Mouse (Mus musculus) lung, adult 2 months (tissue): ENCODE measurements around the gene Ring1.

ENCODE experiments used
- CTCF ChIP-seq: fragments of 200-500 bp; IDR thresholded peaks from 2 replicates; pipeline ENCODE4 v1.5.1; 2011; ENCODE audit warnings: mild to moderate bottlenecking, low read length, control low read depth; ENCODE audit not compliant: insufficient read depth
- POLR2A ChIP-seq: fragments of 200-500 bp; IDR thresholded peaks from 2 replicates; pipeline ENCODE4 v1.6.1; 2011; ENCODE audit warnings: low read depth, mild to moderate bottlenecking, control low read depth, low read length, borderline replicate concordance; ENCODE audit errors: extremely low read depth

GRCm38 (mm10) chr17:33981192-33981909, 43.1 kb downstream of the Ring1 start:
- TF ChIP-seq POLR2A (peak; percentile 64; the same call in 1 of the 2 replicates), CTCF (peak; percentile 34; the same call in 1 of the 2 replicates)
